Mouse (Mus musculus): ENCODE measurements at regions not wholly inside any gene's neighbourhood (a gene's known extent, or its start where the extent isn't known, plus 50 kb on each side); places are given as distances from the start of the nearest gene placed in this dataset.
A peak's percentile ranks its signal among the peaks of the same experiment; 100 is the strongest.

- Histone ChIP-seq H3K9me3 (no peaks in the 10 kb centered on the region), H3K27ac (replicated peaks) (no peak overlapping the region), H3K36me3 (no peaks in the 10 kb centered on the region), H3K4me2 (no peak overlapping the region), H3K4me3 (no peak overlapping the region), H3K4me1 (replicated peaks) (peaks cover 8% of the 10 kb centered on the region; the same call in 1 of the 2 replicates), H3K9ac (no peak overlapping the region), H3K27me3 (no peaks in the 10 kb centered on the region)
- WGBS: 41% methylated on average over 3 of the region's 3 CpGs
- ATAC-seq (ENCODE audit: low FRiP score, low read depth): no peak
These were observed 74.4 kb downstream of the Tbx19 start for GRCm38 (mm10) chr1:165086131-165086530.

- Histone ChIP-seq H3K9ac (no peak overlapping the region), H3K4me3 (no peak overlapping the region), H3K4me1 (replicated peaks) (peaks cover 8% of the 10 kb centered on the region; the same call in 1 of the 2 replicates), H3K36me3 (no peaks in the 10 kb centered on the region), H3K27me3 (no peaks in the 10 kb centered on the region), H3K9me3 (no peaks in the 10 kb centered on the region), H3K4me2 (no peak overlapping the region), H3K27ac (replicated peaks) (no peak overlapping the region)
- ATAC-seq (ENCODE audit: low FRiP score, low read depth): no peak
- WGBS: 86% methylated on average over 9 of the region's 9 CpGs
These were observed 75.8 kb downstream of the Tbx19 start for GRCm38 (mm10) chr1:165084753-165085152.

- H3K36me3 ChIP-seq: no peaks in the 10 kb centered on the region
- WGBS: 70% methylated on average over 6 of the region's 6 CpGs
- peaks cover 8% of the 10 kb centered on the region; the same call in 1 of the 2 replicates for H3K4me1 ChIP-seq (replicated peaks)
- H3K9ac ChIP-seq: no peak overlapping the region
- ATAC-seq (ENCODE audit: low FRiP score, low read depth): peak; percentile 65
- no peak overlapping the region for H3K4me2 ChIP-seq
- no peaks in the 10 kb centered on the region for H3K9me3 ChIP-seq
- no peaks in the 10 kb centered on the region for H3K27me3 ChIP-seq
- H3K4me3 ChIP-seq: no peak overlapping the region
- 0 out of 2 replicates have a peak overlapping the region, but pooled peaks have one; percentile 25 for H3K27ac ChIP-seq (replicated peaks)
These were observed 76.4 kb downstream of the Tbx19 start for GRCm38 (mm10) chr1:165084179-165084578.

GRCm38 (mm10) chr1:165080351-165080750 is 80.2 kb downstream of the Tbx19 start:
- Histone ChIP-seq H3K4me1 (replicated peaks) (peaks cover 21% of the 10 kb centered on the region), H3K36me3 (no peaks in the 10 kb centered on the region), H3K4me3 (no peak overlapping the region), H3K9ac (no peak overlapping the region), H3K4me2 (no peak overlapping the region), H3K9me3 (no peaks in the 10 kb centered on the region), H3K27ac (replicated peaks) (no peak overlapping the region), H3K27me3 (no peaks in the 10 kb centered on the region)
- ATAC-seq (ENCODE audit: low FRiP score, low read depth): no peak
- WGBS: 83% methylated on average over 9 of the region's 9 CpGs

- 58% methylated on average over 4 of the region's 4 CpGs for WGBS
- Histone ChIP-seq H3K27me3 (no peaks in the 10 kb centered on the region), H3K9me3 (no peaks in the 10 kb centered on the region), H3K4me2 (no peak overlapping the region), H3K36me3 (no peaks in the 10 kb centered on the region), H3K4me1 (replicated peaks) (peaks cover 32% of the 10 kb centered on the region), H3K27ac (replicated peaks) (peak overlapping the region; percentile 60), H3K4me3 (no peak overlapping the region), H3K9ac (no peak overlapping the region)
- ATAC-seq (ENCODE audit: low FRiP score, low read depth): no peak
These were observed 83.3 kb downstream of the Tbx19 start for GRCm38 (mm10) chr1:165077313-165077712.

GRCm38 (mm10) chr1:165075301-165076082 is 85.1 kb downstream of the Tbx19 start:
- no peaks in the 10 kb centered on the region for H3K9me3 ChIP-seq
- ATAC-seq (ENCODE audit: low FRiP score, low read depth): peak; percentile 94
- no peaks in the 10 kb centered on the region for H3K27me3 ChIP-seq
- no peak overlapping the region for H3K4me3 ChIP-seq
- 19% methylated on average over 5 of the region's 5 CpGs for WGBS
- no peaks in the 10 kb centered on the region for H3K36me3 ChIP-seq
- peak overlapping the region; percentile 21; the same call in 1 of the 2 replicates for H3K4me2 ChIP-seq
- no peak overlapping the region for H3K9ac ChIP-seq
- peak overlapping the region; percentile 90 for H3K27ac ChIP-seq (replicated peaks)
- H3K4me1 ChIP-seq (replicated peaks): peaks cover 32% of the 10 kb centered on the region

GRCm38 (mm10) chr1:165071831-165072491 is 88.6 kb downstream of the Tbx19 start:
- H3K36me3 ChIP-seq: no peaks in the 10 kb centered on the region
- whole genome bisulfite sequencing: 80% methylated on average over 4 of the region's 4 CpGs
- no peak for ATAC-seq (ENCODE audit: low FRiP score, low read depth)

GRCm38 (mm10) chr1:165064981-165065380 is 95.6 kb downstream of the Tbx19 start:
- H3K9me3 ChIP-seq: no peaks in the 10 kb centered on the region
- H3K36me3 ChIP-seq: no peaks in the 10 kb centered on the region
- peaks cover 4% of the 10 kb centered on the region; the same call in 1 of the 2 replicates for H3K4me1 ChIP-seq (replicated peaks)
- ATAC-seq (ENCODE audit: low FRiP score, low read depth): no peak
- no peak overlapping the region for H3K27ac ChIP-seq (replicated peaks)
- no peak overlapping the region for H3K4me3 ChIP-seq
- no peak overlapping the region for H3K4me2 ChIP-seq
- H3K9ac ChIP-seq: no peak overlapping the region
- no peaks in the 10 kb centered on the region for H3K27me3 ChIP-seq
- 73% methylated on average over 5 of the region's 5 CpGs for WGBS

More at GRCm38 (mm10) chr1:165071831-165072491, 88.6 kb downstream of the Tbx19 start:
- no peak overlapping the region for H3K27ac ChIP-seq (replicated peaks)
- H3K4me1 ChIP-seq (replicated peaks): peaks cover 28% of the 10 kb centered on the region
- H3K4me2 ChIP-seq: no peak overlapping the region
- H3K27me3 ChIP-seq: no peaks in the 10 kb centered on the region
- H3K4me3 ChIP-seq: no peak overlapping the region
- no peaks in the 10 kb centered on the region for H3K9me3 ChIP-seq
- no peak overlapping the region for H3K9ac ChIP-seq

GRCm38 (mm10) chr1:165062813-165063492 is 97.6 kb downstream of the Tbx19 start:
- no peak overlapping the region for H3K4me3 ChIP-seq
- 40% methylated on average over 8 of the region's 8 CpGs for WGBS
- peak overlapping the region; percentile 65 for H3K27ac ChIP-seq (replicated peaks)
- no peak overlapping the region for H3K4me2 ChIP-seq
- H3K27me3 ChIP-seq: no peaks in the 10 kb centered on the region
- H3K9ac ChIP-seq: no peak overlapping the region
- no peaks in the 10 kb centered on the region for H3K9me3 ChIP-seq
- H3K4me1 ChIP-seq (replicated peaks): peaks cover 4% of the 10 kb centered on the region; the same call in 1 of the 2 replicates
- no peaks in the 10 kb centered on the region for H3K36me3 ChIP-seq
- 0 out of 2 replicates have a peak, but pooled peaks have one; percentile 35 for ATAC-seq (ENCODE audit: low FRiP score, low read depth)

GRCm38 (mm10) chr1:165061420-165061819 is 99.2 kb downstream of the Tbx19 start:
- Histone ChIP-seq H3K9ac (no peak overlapping the region), H3K27ac (replicated peaks) (no peak overlapping the region), H3K9me3 (no peaks in the 10 kb centered on the region), H3K4me3 (no peak overlapping the region), H3K36me3 (no peaks in the 10 kb centered on the region), H3K4me1 (replicated peaks) (peaks cover 4% of the 10 kb centered on the region; the same call in 1 of the 2 replicates), H3K27me3 (no peaks in the 10 kb centered on the region), H3K4me2 (no peak overlapping the region)
- WGBS: 80% methylated on average over 3 of the region's 3 CpGs
- no peak for ATAC-seq (ENCODE audit: low FRiP score, low read depth)

GRCm38 (mm10) chr1:165054245-165054644 is 106.3 kb downstream of the Tbx19 start:
- WGBS: 87% methylated on average over 6 of the region's 6 CpGs
- H3K4me3 ChIP-seq: no peak overlapping the region
- no peaks in the 10 kb centered on the region for H3K9me3 ChIP-seq
- H3K27me3 ChIP-seq: no peaks in the 10 kb centered on the region
- no peaks in the 10 kb centered on the region for H3K4me1 ChIP-seq (replicated peaks)
- no peak for ATAC-seq (ENCODE audit: low FRiP score, low read depth)
- H3K36me3 ChIP-seq: no peaks in the 10 kb centered on the region
- H3K9ac ChIP-seq: no peak overlapping the region
- no peak overlapping the region for H3K4me2 ChIP-seq
- H3K27ac ChIP-seq (replicated peaks): no peak overlapping the region

GRCm38 (mm10) chr1:165051294-165051693 is 109.3 kb downstream of the Tbx19 start:
- Histone ChIP-seq H3K9ac (no peak overlapping the region), H3K27ac (replicated peaks) (no peak overlapping the region), H3K4me3 (no peak overlapping the region), H3K4me2 (no peak overlapping the region), H3K36me3 (no peaks in the 10 kb centered on the region), H3K27me3 (no peaks in the 10 kb centered on the region), H3K4me1 (replicated peaks) (peaks cover 8% of the 10 kb centered on the region), H3K9me3 (no peaks in the 10 kb centered on the region)
- 55% methylated on average over 2 of the region's 2 CpGs for WGBS
- ATAC-seq (ENCODE audit: low FRiP score, low read depth): no peak
